Mouse (Mus musculus) megakaryocyte, embryonic 14.5 days (primary cell): ENCODE measurements around the gene Cdkl4.

ENCODE experiments used
- FLI1 ChIP-seq: IDR thresholded peaks from 2 replicates; pipeline ENCODE4 v1.6.1; 2012; ENCODE audit warnings: low read length, inconsistent platforms, mixed read lengths
- GATA1 ChIP-seq: IDR thresholded peaks from 3 replicates; pipeline ENCODE4 v1.6.1; 2012; ENCODE audit warnings: mixed read lengths, low read length, inconsistent platforms, borderline replicate concordance

GRCm38 (mm10) chr17:80579901-80580300, 2.3 kb upstream of the Cdkl4 start:
- TF ChIP-seq FLI1 (no peak), GATA1 (no peak)
